Mouse (Mus musculus) liver, adult 2 months (tissue): ENCODE measurements around the gene Muc20.

Source experiments
- CTCF ChIP-seq: fragments of 200-500 bp; IDR thresholded peaks from 2 replicates; pipeline ENCODE4 v1.5.1; 2011; ENCODE audit warnings: low read depth, low read length, control low read depth
- POLR2A ChIP-seq: fragments of 200-500 bp; IDR thresholded peaks from 2 replicates; pipeline ENCODE4 v1.6.1; 2011; ENCODE audit warnings: low read length, control low read depth; ENCODE audit not compliant: insufficient read depth; ENCODE audit errors: extremely low read depth

DNA sequence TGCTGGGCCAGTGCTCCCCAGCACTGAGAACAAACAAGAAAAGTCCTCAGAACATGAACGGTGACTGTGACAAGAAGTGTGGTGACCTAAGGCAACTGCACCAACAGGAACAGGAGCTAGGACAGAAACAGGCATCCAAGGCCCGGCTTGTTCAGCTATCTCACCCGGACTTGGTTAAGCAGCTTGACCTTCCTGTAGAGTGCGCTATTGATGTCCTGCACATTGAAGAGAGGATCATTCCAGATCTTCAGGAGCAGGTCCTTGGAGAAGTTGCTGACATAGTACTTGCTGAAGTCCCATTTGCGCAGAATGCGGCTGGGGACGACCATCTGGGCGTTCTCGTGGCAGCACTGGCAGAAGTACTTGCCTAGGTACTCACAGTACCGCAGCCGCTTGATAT is 29.3 kb upstream of the Muc20 start:
- TF ChIP-seq CTCF (no peak), POLR2A (no peak)
